Comparison of ENCODE assay signal across 32 mouse cellular contexts in genomic region chr15:20090522-20090921, GRCm38 (mm10).
"Had no signal": no experiment of that assay in that cellular context is flagged by ENCODE, and none has a peak within 500 bp of the region (broad histone marks: within the 10 kb centered on the region; RNA-seq: fewer than 3 reads in every experiment).

No protein-coding gene starts in this region.

- H3K9me3 ChIP-seq: heart, embryonic 10.5 days; heart, embryonic 12.5 days; heart, embryonic 13.5 days; heart, embryonic 15.5 days; hindbrain, embryonic 10.5 days; hindbrain, embryonic 12.5 days; hindbrain, embryonic 13.5 days; hindbrain, embryonic 15.5 days; intestine, embryonic 15.5 days; kidney, embryonic 15.5 days had no signal

- H3K36me3 ChIP-seq: heart, embryonic 10.5 days; heart, embryonic 12.5 days; heart, embryonic 13.5 days; heart, embryonic 15.5 days; hindbrain, embryonic 10.5 days; hindbrain, embryonic 12.5 days; hindbrain, embryonic 13.5 days; hindbrain, embryonic 15.5 days; intestine, embryonic 15.5 days; kidney, embryonic 15.5 days had no signal

- H3K4me2 ChIP-seq: heart, embryonic 11.5 days; heart, embryonic 12.5 days; heart, embryonic 13.5 days; heart, embryonic 15.5 days; hindbrain, embryonic 12.5 days; hindbrain, embryonic 13.5 days; hindbrain, embryonic 14.5 days; hindbrain, embryonic 15.5 days; intestine, embryonic 15.5 days; kidney, embryonic 15.5 days had no signal

- H3K9ac ChIP-seq: heart, embryonic 12.5 days; heart, embryonic 13.5 days; heart, embryonic 15.5 days; hindbrain, embryonic 12.5 days; hindbrain, embryonic 13.5 days; hindbrain, embryonic 14.5 days; hindbrain, embryonic 15.5 days; intestine, embryonic 15.5 days; kidney, embryonic 15.5 days had no signal

- H3K4me1 ChIP-seq: heart, embryonic 10.5 days; heart, embryonic 12.5 days; heart, embryonic 13.5 days; heart, embryonic 15.5 days; hindbrain, embryonic 10.5 days; hindbrain, embryonic 12.5 days; hindbrain, embryonic 13.5 days; hindbrain, embryonic 15.5 days; intestine, embryonic 15.5 days; kidney, embryonic 15.5 days had no signal

- DNase-seq: heart, postnatal 10 days; heart, postnatal 14 days; heart, postnatal 36 days; heart, postnatal 4 days; kidney, adult 11 months; kidney, adult 18-20 months; kidney, adult 2 months; kidney, adult 8-10 months; kidney, adult 9 months; kidney, postnatal 10 days; kidney, postnatal 14 days; kidney, postnatal 25 days; kidney, postnatal 36 days; kidney, postnatal 4 days; layer of hippocampus, adult 9-11 months; layer of hippocampus, postnatal 36 days had no signal

- H3K4me3 ChIP-seq: heart, embryonic 10.5 days; heart, embryonic 12.5 days; heart, embryonic 13.5 days; heart, embryonic 15.5 days; hindbrain, embryonic 10.5 days; hindbrain, embryonic 12.5 days; hindbrain, embryonic 13.5 days; hindbrain, embryonic 15.5 days; intestine, embryonic 15.5 days; kidney, embryonic 15.5 days; layer of hippocampus, adult 2 months; left cerebral cortex, adult 2 months had no signal

- H3K27me3 ChIP-seq: heart, embryonic 12.5 days; heart, embryonic 13.5 days; heart, embryonic 15.5 days; hindbrain, embryonic 12.5 days; hindbrain, embryonic 13.5 days; hindbrain, embryonic 15.5 days; intestine, embryonic 15.5 days; kidney, embryonic 15.5 days had no signal

- H3K27ac ChIP-seq: heart, embryonic 10.5 days; heart, embryonic 13.5 days; heart, embryonic 15.5 days; hindbrain, embryonic 10.5 days; hindbrain, embryonic 12.5 days; hindbrain, embryonic 13.5 days; hindbrain, embryonic 14.5 days; hindbrain, embryonic 15.5 days; hindbrain, postnatal 0 days; intestine, embryonic 15.5 days; kidney, embryonic 15.5 days; kidney, postnatal 0 days; layer of hippocampus, adult 2 months; left cerebral cortex, adult 2 months had no signal
